In the genomic region with DNA sequence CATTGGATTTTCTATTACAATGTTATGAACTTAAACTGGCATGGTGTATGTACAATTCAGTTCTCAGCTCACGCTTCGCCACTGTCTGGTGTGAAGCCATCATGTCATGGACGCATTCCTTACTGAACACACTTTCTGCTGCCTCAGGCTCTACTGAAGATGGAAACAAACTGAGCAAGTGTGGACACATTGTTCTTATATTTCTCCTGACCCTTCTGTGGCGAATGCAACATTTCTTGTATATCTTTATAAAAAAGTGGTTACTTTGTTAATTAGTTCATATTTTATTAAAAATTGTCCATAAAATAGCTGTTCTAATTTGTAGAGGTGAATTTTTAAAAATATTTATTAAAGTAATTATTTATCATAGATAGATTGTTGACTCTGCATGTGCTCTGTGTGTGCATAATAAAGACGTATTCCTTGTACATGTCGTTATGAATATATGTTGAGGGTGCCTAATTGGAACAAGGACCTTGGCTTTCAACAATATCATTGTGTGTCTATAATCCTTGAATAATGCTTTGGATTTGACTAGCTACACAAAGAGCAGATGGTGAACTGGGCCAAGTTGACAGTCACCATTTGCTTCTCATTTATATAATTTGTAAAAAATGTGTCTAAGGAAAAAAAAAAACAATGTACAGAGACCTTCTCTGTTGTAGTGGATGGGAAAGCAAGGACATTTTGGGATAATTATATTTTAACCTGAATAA, we compare ENCODE assay signal across 20 mouse cellular contexts.
DNase-seq lines count a peak whose midpoint lies in the region; ATAC-seq and TF ChIP-seq lines count a peak whose summit lies in the region.
"Had no signal": no experiment of that assay in that cellular context is flagged by ENCODE, and none has a peak within 500 bp of the region (broad histone marks: within the 10 kb centered on the region; RNA-seq: fewer than 3 reads in every experiment).

No protein-coding gene starts in this region.

- no peak for TF ChIP-seq CTCF in cerebellum, adult 2 months (IDR thresholded peaks at IDR 0.05; ENCODE audit: borderline replicate concordance, insufficient read depth, low read depth, low read length)
- TF ChIP-seq CTCF in forebrain, postnatal 0 days (IDR thresholded peaks at IDR 0.05; ENCODE audit: low read depth) = no peak

- H3K27me3 ChIP-seq in cerebellum, adult 2 months (ENCODE audit: control insufficient read depth, insufficient read depth, low read length) = no peaks in the 10 kb centered on the region
- H3K27me3 ChIP-seq in forebrain, embryonic 14.5 days (replicated peaks; ENCODE audit: control insufficient read depth, insufficient read depth, low read length) = no peaks in the 10 kb centered on the region
- no peaks in the 10 kb centered on the region for H3K27me3 ChIP-seq in forebrain, postnatal 0 days (ENCODE audit: insufficient read depth, low read length)
- H3K27me3 ChIP-seq in embryonic facial prominence, embryonic 14.5 days (replicated peaks; ENCODE audit: control insufficient read depth, insufficient read depth, low read length) = no peaks in the 10 kb centered on the region
- H3K27me3 ChIP-seq: heart, embryonic 12.5 days; Patski had no signal

- no peaks in the 10 kb centered on the region for H3K36me3 ChIP-seq in forebrain, embryonic 14.5 days (ENCODE audit: control insufficient read depth, insufficient read depth, low read length)
- no peaks in the 10 kb centered on the region for H3K36me3 ChIP-seq in forebrain, postnatal 0 days (ENCODE audit: insufficient read depth)
- no peaks in the 10 kb centered on the region for H3K36me3 ChIP-seq in embryonic facial prominence, embryonic 14.5 days (ENCODE audit: control insufficient read depth, insufficient read depth, low read length)
- H3K36me3 ChIP-seq: heart, embryonic 12.5 days; hindbrain, embryonic 10.5 days had no signal

- no peak overlapping the region for H3K4me3 ChIP-seq in cerebellum, adult 2 months (replicated peaks; ENCODE audit: insufficient read depth, low read depth, low read length)
- no peak overlapping the region for H3K4me3 ChIP-seq in forebrain, embryonic 14.5 days (ENCODE audit: low read depth, low read length)
- no peak overlapping the region for H3K4me3 ChIP-seq in forebrain, postnatal 0 days (ENCODE audit: low read depth, low read length)
- H3K4me3 ChIP-seq in embryonic facial prominence, embryonic 14.5 days (ENCODE audit: low read depth, low read length) = no peak overlapping the region
- H3K4me3 ChIP-seq: gastrocnemius, adult 2 months; heart, embryonic 12.5 days; hindbrain, embryonic 10.5 days had no signal

- peak; percentile 45; the same call in 1 of the 2 replicates for ATAC-seq in forebrain, embryonic 14.5 days
- ATAC-seq in forebrain, postnatal 0 days = no peak
- peak; percentile 46; the same call in 1 of the 2 replicates for ATAC-seq in embryonic facial prominence, embryonic 14.5 days (ENCODE audit: low read depth)
- ATAC-seq: activated CD4-positive, CD25-positive, alpha-beta regulatory T cell, adult 4 months; intestine, embryonic 16.5 days; Patski had no signal

- H3K4me1 ChIP-seq in cerebellum, adult 2 months (ENCODE audit: control insufficient read depth, insufficient read depth, low read length) = peaks cover 42% of the 10 kb centered on the region
- H3K4me1 ChIP-seq in forebrain, embryonic 14.5 days (ENCODE audit: control insufficient read depth, insufficient read depth, low read length) = peaks cover 31% of the 10 kb centered on the region
- H3K4me1 ChIP-seq in forebrain, postnatal 0 days (ENCODE audit: insufficient read depth) = peaks cover 9% of the 10 kb centered on the region; the same call in 1 of the 2 replicates
- H3K4me1 ChIP-seq in embryonic facial prominence, embryonic 14.5 days (ENCODE audit: control insufficient read depth, insufficient read depth, low read length) = peaks cover 19% of the 10 kb centered on the region; the same call in 1 of the 2 replicates

- no peak for TF ChIP-seq POLR2A in cerebellum, adult 2 months (IDR thresholded peaks at IDR 0.05; ENCODE audit: borderline replicate concordance, insufficient read depth, low read length)

- 0 out of 2 replicates have a peak overlapping the region, but pooled peaks have one; percentile 47 for H3K27ac ChIP-seq in cerebellum, adult 2 months (ENCODE audit: insufficient read depth, low read length)
- no peak overlapping the region for H3K27ac ChIP-seq in forebrain, embryonic 14.5 days (ENCODE audit: low read depth, low read length)
- H3K27ac ChIP-seq in forebrain, postnatal 0 days (ENCODE audit: low read depth, low read length) = no peak overlapping the region
- H3K27ac ChIP-seq in embryonic facial prominence, embryonic 14.5 days (replicated peaks; ENCODE audit: low read depth, low read length) = no peak overlapping the region
- H3K27ac ChIP-seq: gastrocnemius, adult 2 months; hindbrain, embryonic 10.5 days; hindbrain, embryonic 14.5 days had no signal

- WGBS in cerebellum, adult 2 months = 47% methylated on average over 6 of the region's 6 CpGs
- WGBS in forebrain, embryonic 14.5 days = 47% methylated on average over 6 of the region's 6 CpGs
- 53% methylated on average over 6 of the region's 6 CpGs for WGBS in forebrain, postnatal 0 days
- 58% methylated on average over 6 of the region's 6 CpGs for WGBS in embryonic facial prominence, embryonic 14.5 days

- DNase-seq in cerebellum, adult 2 months = peak in 1 of 2 experiments; percentile 64
- no peak for DNase-seq in cerebellum, postnatal 10 days
- DNase-seq in forebrain, embryonic 14.5 days (ENCODE audit: low spot score) = peak; percentile 34
- DNase-seq in forebrain, postnatal 0 days = no peak
- DNase-seq in Muller cell, postnatal 12 days (ENCODE audit: inconsistent ontology term) = peak; percentile 95
- DNase-seq in embryonic facial prominence, embryonic 14.5 days (ENCODE audit: low spot score) = peak; percentile 70
- no peak for DNase-seq in urinary bladder, adult 18-20 months (ENCODE audit: low spot score in 2 of 2)
- no peak for DNase-seq in kidney, postnatal 14 days
- DNase-seq: adrenal gland, postnatal 14 days; cerebellum, adult 11-12 months; cerebellum, postnatal 36 days; gastrocnemius, adult 2 months; gastrocnemius, postnatal 25 days; kidney, adult 2 months had no signal

- no peak overlapping the region for H3K9ac ChIP-seq in forebrain, embryonic 14.5 days (ENCODE audit: low read length)
- no peak overlapping the region for H3K9ac ChIP-seq in forebrain, postnatal 0 days
- no peak overlapping the region for H3K9ac ChIP-seq in embryonic facial prominence, embryonic 14.5 days (ENCODE audit: low read depth, low read length)
- H3K9ac ChIP-seq: heart, embryonic 12.5 days; hindbrain, embryonic 14.5 days had no signal

- H3K4me2 ChIP-seq in forebrain, embryonic 14.5 days (ENCODE audit: low read length) = no peak overlapping the region
- H3K4me2 ChIP-seq in forebrain, postnatal 0 days (ENCODE audit: low read depth) = no peak overlapping the region
- H3K4me2 ChIP-seq in embryonic facial prominence, embryonic 14.5 days (ENCODE audit: low read depth, low read length) = no peak overlapping the region
- H3K4me2 ChIP-seq: heart, embryonic 12.5 days; hindbrain, embryonic 14.5 days had no signal

- H3K9me3 ChIP-seq in forebrain, embryonic 14.5 days (replicated peaks; ENCODE audit: control insufficient read depth, low read length) = no peaks in the 10 kb centered on the region
- H3K9me3 ChIP-seq in forebrain, postnatal 0 days (ENCODE audit: low read length) = no peaks in the 10 kb centered on the region
- no peaks in the 10 kb centered on the region for H3K9me3 ChIP-seq in embryonic facial prominence, embryonic 14.5 days (ENCODE audit: control insufficient read depth, low read length)
- H3K9me3 ChIP-seq: heart, embryonic 12.5 days; hindbrain, embryonic 10.5 days had no signal

Comparison
In these comparisons a context has a peak if more than half of its experiments do, and no peak if none do; other contexts are left out.
1. DNase-seq: peak in forebrain, embryonic 14.5 days (single experiment), Muller cell, postnatal 12 days (single experiment) and embryonic facial prominence, embryonic 14.5 days (single experiment); none in cerebellum, postnatal 10 days (0 of 2), forebrain, postnatal 0 days (single experiment), urinary bladder, adult 18-20 months (0 of 2) and kidney, postnatal 14 days (single experiment).